Comparison of ENCODE assay signal across 7 mouse cellular contexts in genomic region chr11:19829564-19830279, GRCm38 (mm10).
DNase-seq lines count a peak whose midpoint lies in the region; ATAC-seq and TF ChIP-seq lines count a peak whose summit lies in the region.

No protein-coding gene starts in this region.

- dilution Hi-C loops in CH12.LX (cut with MboI; ENCODE audit: extremely low pct_ligation_motif_present, extremely low pct_unique_long_range_greater_than_20kb, low sequenced_read_pairs): no loop called here

- no peaks in the 10 kb centered on the region for H3K9me3 ChIP-seq in lung, embryonic 16.5 days (ENCODE audit: control insufficient read depth, low read length)
- H3K9me3 ChIP-seq in CH12.LX (replicated peaks; ENCODE audit: low read length): no peaks in the 10 kb centered on the region

- WGBS in lung, embryonic 16.5 days: 32% methylated on average over 9 of the region's 9 CpGs

- ATAC-seq in lung, embryonic 16.5 days (ENCODE audit: low read depth): no peak; the same call in 1 of the 2 replicates

- H3K4me3 ChIP-seq in lung, embryonic 16.5 days (ENCODE audit: low read length): no peak overlapping the region
- peak overlapping the region in 1 of 3 experiments; percentile 39 for H3K4me3 ChIP-seq in CH12.LX (replicated peaks in 1 of 3; ENCODE audit: low read depth in 2 of 3, low read length in 2 of 3, poor library complexity in 1 of 3)
- no peak overlapping the region for H3K4me3 ChIP-seq in myocyte

- no peak for TF ChIP-seq RAD21 in CH12.LX (IDR thresholded peaks at IDR 0.05; ENCODE audit: low read depth, low read length)

- H3K9ac ChIP-seq in lung, embryonic 16.5 days (ENCODE audit: low read length): no peak overlapping the region
- no peak overlapping the region for H3K9ac ChIP-seq in CH12.LX (ENCODE audit: insufficient read depth, low read depth)

- peaks cover 17% of the 10 kb centered on the region for H3K4me1 ChIP-seq in lung, embryonic 16.5 days (replicated peaks; ENCODE audit: control insufficient read depth, insufficient read depth, low read length)
- H3K4me1 ChIP-seq in CH12.LX (ENCODE audit: control insufficient read depth in 1 of 2, insufficient read depth in 2 of 2): peaks cover 25 to 44% of the 10 kb centered on the region in 2 experiments

- DNase-seq in lung, postnatal 36 days: no peak
- DNase-seq in CH12.LX (ENCODE audit: extremely low read depth) (peak; percentile 65), NIH3T3 (ENCODE audit: low read depth) (peak; percentile 25)
- no peak for DNase-seq in cerebellum, postnatal 36 days
- DNase-seq in embryo, embryonic 9.5 days (ENCODE audit: extremely low spot score): no peak

- TF ChIP-seq EP300 in CH12.LX (IDR thresholded peaks at IDR 0.05; ENCODE audit: low read length): no peak

- 0 out of 2 replicates have a peak, but pooled peaks have one; percentile 10 for TF ChIP-seq POLR2A in CH12.LX (IDR thresholded peaks at IDR 0.05; ENCODE audit: low read depth, low read length)
- peak; percentile 41 for TF ChIP-seq POLR2A in myocyte (IDR thresholded peaks at IDR 0.05; ENCODE audit: insufficient read length, low read depth)

- H3K27me3 ChIP-seq in lung, embryonic 16.5 days (ENCODE audit: control insufficient read depth, insufficient read depth, low read depth, low read length): no peaks in the 10 kb centered on the region
- H3K27me3 ChIP-seq in CH12.LX (replicated peaks): no peaks in the 10 kb centered on the region
- H3K27me3 ChIP-seq in myocyte (ENCODE audit: control insufficient read depth, insufficient read depth, insufficient read length): no peaks in the 10 kb centered on the region

- H3ac ChIP-seq in myocyte (ENCODE audit: control insufficient read depth, insufficient read length): no peak overlapping the region

- in situ Hi-C loops in CH12.LX (cut with MboI; ENCODE audit: low pct_ligation_motif_present, low pct_unique_long_range_greater_than_20kb, low sequenced_read_pairs): loop anchor here (5.0 to 25.0 kb wide), 3 partner anchors 93 to 583 kb away; partner anchors contain the start of gene Spred2

- TF ChIP-seq CTCF in CH12.LX (conservative IDR thresholded peaks at IDR 0.05 in 1 of 2, IDR thresholded peaks at IDR 0.05 in 1 of 2; ENCODE audit: low read depth in 2 of 2, low read length in 2 of 2): no peak

- peak overlapping the region; percentile 63; the same call in 1 of the 2 replicates for H3K27ac ChIP-seq in lung, embryonic 16.5 days (ENCODE audit: low read length)
- no peak overlapping the region for H3K27ac ChIP-seq in CH12.LX (ENCODE audit: insufficient read depth, low read depth)

- H3K36me3 ChIP-seq in lung, embryonic 16.5 days (ENCODE audit: control insufficient read depth, insufficient read depth, low read length): no peaks in the 10 kb centered on the region
- H3K36me3 ChIP-seq in CH12.LX (replicated peaks in 1 of 2; ENCODE audit: control insufficient read depth in 1 of 2, insufficient read depth in 1 of 2, low read length in 1 of 2) (peaks cover 0 to 4% of the 10 kb centered on the region in 2 experiments), myocyte (ENCODE audit: control insufficient read depth, insufficient read depth) (no peaks in the 10 kb centered on the region)

- H3K4me2 ChIP-seq in lung, embryonic 16.5 days (ENCODE audit: low read depth, low read length): no peak overlapping the region
- H3K4me2 ChIP-seq in CH12.LX (ENCODE audit: insufficient read depth, low read depth, poor library complexity, severe bottlenecking): peak overlapping the region; percentile 64
- H3K4me2 ChIP-seq in myocyte (ENCODE audit: low read depth): peak overlapping the region; percentile 71

- H3K79me2 ChIP-seq in CH12.LX (replicated peaks; ENCODE audit: control insufficient read depth, extremely low read depth, insufficient read depth, poor library complexity, severe bottlenecking): no peaks in the 10 kb centered on the region
- H3K79me2 ChIP-seq in myocyte (ENCODE audit: control insufficient read depth, insufficient read depth): no peaks in the 10 kb centered on the region

TF ChIP-seq in CH12.LX, 34 proteins besides CTCF, POLR2A, EP300 and RAD21:
- TF ChIP-seq MXI1 (IDR thresholded peaks at IDR 0.05; ENCODE audit: low read depth, low read length) (no peak), SMC3 (IDR thresholded peaks at IDR 0.05; ENCODE audit: low read depth, low read length) (no peak), ETS1 (conservative IDR thresholded peaks at IDR 0.05; ENCODE audit: low read depth, low read length) (no peak), UBTF (IDR thresholded peaks at IDR 0.05; ENCODE audit: low read depth, low read length) (no peak), MAZ (IDR thresholded peaks at IDR 0.05; ENCODE audit: low read depth, low read length) (no peak), RCOR1 (conservative IDR thresholded peaks at IDR 0.05; ENCODE audit: low read depth, low read length) (no peak), CHD2 (IDR thresholded peaks at IDR 0.05; ENCODE audit: low read length) (no peak), NRF1 (IDR thresholded peaks at IDR 0.05; ENCODE audit: low read depth, low read length) (no peak), SIN3A (IDR thresholded peaks at IDR 0.05; ENCODE audit: low read length) (no peak), MAFK (IDR thresholded peaks at IDR 0.05; ENCODE audit: insufficient replicate concordance, low read length) (no peak), NELFE (IDR thresholded peaks at IDR 0.05; ENCODE audit: low read depth, low read length) (no peak), TCF12 (IDR thresholded peaks at IDR 0.05; ENCODE audit: low read depth, low read length) (no peak), E2F4 (IDR thresholded peaks at IDR 0.05; ENCODE audit: insufficient replicate concordance, low read depth, low read length) (no peak), KAT2A (IDR thresholded peaks at IDR 0.05; ENCODE audit: insufficient replicate concordance, low read length) (no peak)

TF ChIP-seq in myocyte, 11 proteins besides CTCF, POLR2A, EP300 and RAD21:
- TF ChIP-seq MYOD1 (IDR thresholded peaks at IDR 0.05; ENCODE audit: control insufficient read depth in 1 of 3, insufficient read length in 2 of 3, low read depth in 2 of 3): peak in 1 of 3 experiments; percentile 74
- peak in 1 of 3 experiments; percentile 70 for TF ChIP-seq MYOG (IDR thresholded peaks at IDR 0.05; ENCODE audit: control insufficient read depth in 1 of 3, insufficient read depth in 1 of 3, insufficient read length in 2 of 3, low read depth in 2 of 3)
- no peak for TF ChIP-seq USF1 (IDR thresholded peaks at IDR 0.05; ENCODE audit: low read depth)
- TF ChIP-seq E2F4 (IDR thresholded peaks at IDR 0.05; ENCODE audit: insufficient read depth): no peak

Comparison
In these comparisons a context has a peak if more than half of its experiments do, and no peak if none do; other contexts are left out.
1. DNase-seq: peak in CH12.LX (single experiment) and NIH3T3 (single experiment); none in lung, postnatal 36 days (single experiment), cerebellum, postnatal 36 days (0 of 2) and embryo, embryonic 9.5 days (single experiment).